Mouse (Mus musculus): ENCODE data around the gene Dusp15. TPM values are rescaled to one million over a fixed set of nuclear protein-coding genes. Genes with fewer than 3 reads are reported as not detected.

Gene Dusp15
- total RNA-seq, 1 experiment from 2014 or later: not detected

DNA sequence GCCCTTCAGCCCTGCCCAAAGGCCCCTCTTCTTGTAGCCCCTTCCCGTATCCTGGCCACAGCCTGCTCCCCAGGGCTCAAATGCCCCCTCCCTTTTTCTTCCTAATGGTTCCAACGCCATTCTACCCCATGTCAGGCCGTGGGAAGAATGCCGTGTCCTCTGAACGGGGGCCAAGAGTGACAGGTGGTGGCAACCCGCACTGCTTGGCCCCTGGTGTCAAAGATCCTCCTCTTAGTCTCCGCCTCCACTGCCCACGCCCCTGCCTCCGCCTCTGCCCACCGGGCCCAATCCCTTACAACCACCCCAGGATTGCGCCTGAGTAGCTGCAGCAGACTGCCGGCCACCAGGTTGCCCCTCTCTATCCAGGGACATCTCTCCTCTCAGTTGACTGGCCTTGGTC is 40.5 kb downstream of the Dusp15 start, which contains the start of gene Mylk2:
Mylk2 (plus strand) TSS at position 322 of the 400 bp plus-strand sequence.
- no peak for ATAC-seq (ENCODE audit: extremely low read depth, insufficient number of reproducible peaks, low FRiP score, poor library complexity, severe bottlenecking)

DNA sequence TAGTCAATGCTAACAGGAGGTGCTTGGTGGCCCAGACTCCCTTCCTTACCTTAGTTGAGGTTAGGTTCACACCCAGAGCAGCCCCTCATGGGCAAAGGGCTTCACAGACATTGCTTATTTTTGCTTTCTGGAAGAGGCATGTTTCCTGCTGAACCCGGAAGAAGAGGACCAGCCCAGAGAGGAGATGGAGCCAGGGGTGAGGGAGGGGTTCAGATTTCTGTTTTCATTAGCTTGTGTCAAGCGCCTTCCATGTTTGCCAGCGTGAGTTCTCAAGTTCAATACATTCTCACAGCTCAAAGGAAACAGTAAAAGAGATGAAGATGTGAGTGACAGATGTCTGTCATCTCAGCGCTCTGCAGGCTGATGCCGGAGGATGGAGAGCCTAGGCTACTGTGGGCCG is 41.6 kb downstream of the Dusp15 start:
- no peak for ATAC-seq (ENCODE audit: extremely low read depth, insufficient number of reproducible peaks, low FRiP score, poor library complexity, severe bottlenecking)

DNA sequence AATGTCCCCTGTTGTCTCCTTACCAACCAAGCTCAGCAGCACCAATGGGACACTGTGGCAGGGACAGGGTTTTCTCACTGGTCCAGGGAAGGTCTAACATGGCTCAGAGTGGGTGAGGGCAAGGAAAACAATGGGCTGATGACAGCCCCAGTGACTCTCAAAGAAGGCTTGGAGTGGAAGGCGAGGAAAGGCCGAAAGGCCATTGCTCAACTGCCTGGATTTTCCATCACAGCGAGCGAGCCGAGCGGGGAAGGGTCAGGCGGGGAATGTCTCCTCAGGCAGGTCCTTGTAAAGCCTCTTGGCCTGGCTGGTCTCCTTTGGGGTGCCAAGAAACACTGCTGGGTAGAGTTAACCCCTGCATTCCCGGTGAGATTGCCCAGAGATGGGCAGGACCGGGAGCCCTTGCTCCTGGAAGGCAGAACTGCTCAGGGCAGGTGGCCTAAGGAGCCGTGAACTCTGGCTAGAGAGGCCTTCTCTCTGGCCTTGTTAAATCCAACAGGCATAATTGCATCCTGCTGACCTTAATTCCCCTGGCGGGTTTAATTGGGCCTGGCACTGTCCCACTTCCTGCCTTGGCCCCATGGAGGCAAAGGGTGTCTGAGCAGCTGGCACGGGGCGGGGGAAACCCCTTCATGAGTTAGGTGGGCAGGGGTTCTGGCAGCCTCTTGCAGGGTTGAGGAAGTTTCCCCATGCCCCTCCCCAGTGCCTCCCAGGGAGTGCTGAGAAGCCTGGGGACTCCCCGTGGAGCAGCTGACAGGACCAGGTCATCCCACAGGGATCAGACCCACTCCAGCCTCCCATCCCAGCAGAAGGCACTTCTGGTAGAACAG is 44.2 kb downstream of the Dusp15 start:
- ATAC-seq (ENCODE audit: extremely low read depth, insufficient number of reproducible peaks, low FRiP score, poor library complexity, severe bottlenecking): no peak

DNA sequence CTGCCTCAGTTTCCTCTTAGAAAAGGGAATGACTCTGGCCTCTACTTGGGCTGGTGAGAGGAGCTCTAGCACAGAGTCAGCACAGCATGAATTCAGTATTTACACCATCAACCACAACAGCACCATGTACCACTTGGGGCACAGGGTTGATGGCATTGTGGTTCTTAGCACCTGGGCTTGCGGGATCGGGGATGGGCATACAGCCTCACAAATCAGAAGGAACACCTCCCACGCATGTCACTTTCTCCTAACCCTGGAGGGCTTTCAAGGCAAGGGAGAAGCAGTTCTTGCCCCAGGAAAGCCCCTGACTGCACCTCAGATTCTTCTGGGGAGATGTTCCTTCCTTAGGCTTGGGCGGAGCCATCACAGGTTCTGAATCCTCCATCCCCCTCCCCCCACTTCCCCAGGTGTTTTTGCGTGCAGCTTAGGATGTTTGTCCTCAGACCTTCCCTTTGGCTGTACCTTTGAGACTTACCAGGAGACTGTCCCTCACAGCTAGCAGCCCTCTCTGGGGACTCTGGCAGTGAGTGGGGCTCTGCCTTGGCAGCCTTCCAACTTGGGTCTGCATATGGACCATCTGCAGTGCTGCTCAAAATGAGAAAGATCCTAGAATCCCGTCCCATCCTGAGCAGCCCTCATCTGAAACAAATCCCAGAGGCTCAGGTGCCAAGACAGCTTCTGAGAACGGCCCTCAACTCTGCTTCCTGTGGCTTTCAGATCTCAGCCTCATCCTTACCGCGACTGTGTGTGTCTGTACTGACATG is 45.0 kb downstream of the Dusp15 start:
- ATAC-seq (ENCODE audit: extremely low read depth, insufficient number of reproducible peaks, low FRiP score, poor library complexity, severe bottlenecking): no peak

DNA sequence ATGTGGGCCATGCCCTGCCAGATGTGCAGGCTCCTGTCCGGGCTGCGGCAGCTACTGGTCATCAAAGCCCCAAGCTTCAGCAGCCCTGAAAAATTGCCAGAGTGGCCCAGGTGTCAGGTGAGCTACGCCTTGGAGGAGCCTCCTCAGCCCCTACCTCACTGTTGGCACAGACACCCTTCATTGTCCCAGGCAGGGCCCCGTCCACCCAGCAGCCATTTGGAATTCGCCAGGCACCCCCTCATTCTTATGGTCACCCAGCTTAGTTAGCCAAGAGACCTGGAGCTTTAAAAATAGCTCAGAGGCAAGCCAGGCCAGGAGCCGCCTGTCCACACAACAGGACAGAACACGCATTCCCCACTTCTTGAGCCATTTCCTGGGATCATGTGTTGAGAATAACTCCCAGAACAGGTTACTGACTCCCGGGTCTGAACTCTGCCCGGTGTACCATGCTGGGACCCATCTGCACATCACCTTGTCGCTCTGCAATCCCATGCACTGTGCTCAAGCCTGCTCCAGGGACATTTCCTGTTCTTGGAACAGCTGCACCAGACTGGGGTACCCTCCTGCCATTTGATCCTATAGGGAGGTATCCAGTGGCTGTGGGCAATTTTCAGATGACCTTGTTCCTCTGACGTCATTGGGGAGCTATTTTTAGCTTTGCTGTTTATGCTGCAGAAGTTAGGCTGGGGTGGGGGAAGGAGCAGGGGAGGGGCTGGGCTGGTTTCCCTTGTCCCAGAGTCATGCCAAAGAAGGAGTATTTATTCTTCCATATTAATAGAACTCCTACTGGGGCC is 46.3 kb downstream of the Dusp15 start:
- no peak for ATAC-seq (ENCODE audit: extremely low read depth, insufficient number of reproducible peaks, low FRiP score, poor library complexity, severe bottlenecking)

DNA sequence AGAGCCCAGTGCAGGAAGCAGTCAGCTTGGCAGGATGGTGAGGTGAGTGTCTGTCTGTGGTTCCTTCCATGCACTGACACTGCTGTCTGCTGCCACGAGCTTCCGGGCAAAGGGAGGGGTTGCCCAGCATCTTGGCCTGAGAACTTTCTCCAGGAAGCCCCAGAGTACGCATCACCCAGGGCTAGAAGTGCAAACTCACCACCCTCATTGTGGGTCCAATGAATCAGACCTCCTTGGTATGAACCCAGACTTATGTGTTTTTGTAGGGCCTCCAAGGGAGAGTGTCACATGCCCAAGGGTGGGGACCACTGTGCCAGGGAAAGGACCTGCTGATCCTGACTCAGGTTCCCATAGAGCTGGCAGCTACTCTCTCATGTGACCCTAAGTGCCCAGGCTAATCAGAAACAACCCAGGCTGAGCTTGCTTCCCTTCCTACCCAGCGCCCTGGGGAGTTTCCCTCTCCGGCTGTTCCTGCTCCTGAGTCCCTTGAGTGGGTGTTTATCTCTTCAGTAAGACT is 47.3 kb downstream of the Dusp15 start:
- no peak for ATAC-seq (ENCODE audit: extremely low read depth, insufficient number of reproducible peaks, low FRiP score, poor library complexity, severe bottlenecking)

DNA sequence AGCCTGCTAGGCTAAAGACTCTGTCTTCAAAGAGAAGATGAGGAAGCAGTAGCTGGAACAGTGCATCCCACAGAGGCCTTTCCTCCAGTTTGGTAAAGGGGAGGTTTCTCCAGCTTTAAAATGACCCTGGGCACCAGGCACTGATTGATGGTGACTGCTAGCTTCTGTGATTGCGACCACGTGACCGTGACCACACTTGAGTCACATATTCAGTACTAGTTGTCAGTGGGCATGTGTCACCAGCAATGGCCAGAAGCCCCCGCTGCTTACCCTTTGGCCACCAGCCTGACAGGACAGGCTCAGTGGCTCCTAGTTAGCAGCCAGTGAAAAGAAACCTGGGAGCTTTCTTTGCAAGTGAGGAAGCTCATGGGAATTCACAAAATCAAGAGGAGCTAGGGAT is 47.9 kb downstream of the Dusp15 start:
- no peak for ATAC-seq (ENCODE audit: extremely low read depth, insufficient number of reproducible peaks, low FRiP score, poor library complexity, severe bottlenecking)

DNA sequence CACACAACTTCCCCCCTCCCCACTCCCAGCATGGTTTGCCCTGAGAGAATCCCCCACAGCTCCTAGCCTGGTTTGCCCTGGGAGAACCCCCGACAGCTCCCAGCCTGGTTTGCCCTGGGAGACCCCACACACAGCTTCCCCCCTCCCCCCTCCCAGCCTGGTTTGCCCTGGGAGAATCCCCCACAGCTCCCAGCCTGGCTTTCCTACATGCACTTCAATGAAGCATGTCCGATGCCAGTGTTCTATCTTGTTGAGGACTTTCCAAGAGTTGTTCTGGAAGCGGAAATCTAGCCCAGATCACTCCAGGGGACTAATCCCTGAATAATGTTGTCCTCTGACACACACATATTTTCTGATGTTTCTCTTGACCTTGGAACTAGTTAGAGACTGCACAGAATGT is 48.8 kb downstream of the Dusp15 start:
- ATAC-seq (ENCODE audit: extremely low read depth, insufficient number of reproducible peaks, low FRiP score, poor library complexity, severe bottlenecking): no peak

DNA sequence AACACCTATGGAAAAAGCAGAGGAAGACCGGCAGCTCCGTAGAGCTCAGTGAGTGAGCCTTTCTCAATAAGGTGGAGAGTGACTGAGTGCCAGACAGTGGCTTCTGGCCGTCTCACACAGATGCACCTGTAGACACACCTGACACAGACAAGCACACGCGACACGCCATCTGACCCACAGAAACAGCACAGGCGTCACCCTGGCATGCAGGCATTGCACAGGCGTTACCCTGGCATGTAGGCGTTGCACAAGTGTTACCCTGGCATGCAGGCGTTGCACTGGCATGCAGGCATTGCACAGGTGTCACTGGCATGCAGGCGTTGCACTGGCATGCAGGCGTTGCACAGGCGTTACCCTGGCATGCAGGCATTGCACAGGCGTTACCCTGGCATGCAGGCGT is 50.2 kb downstream of the Dusp15 start:
- no peak for ATAC-seq (ENCODE audit: extremely low read depth, insufficient number of reproducible peaks, low FRiP score, poor library complexity, severe bottlenecking)

DNA sequence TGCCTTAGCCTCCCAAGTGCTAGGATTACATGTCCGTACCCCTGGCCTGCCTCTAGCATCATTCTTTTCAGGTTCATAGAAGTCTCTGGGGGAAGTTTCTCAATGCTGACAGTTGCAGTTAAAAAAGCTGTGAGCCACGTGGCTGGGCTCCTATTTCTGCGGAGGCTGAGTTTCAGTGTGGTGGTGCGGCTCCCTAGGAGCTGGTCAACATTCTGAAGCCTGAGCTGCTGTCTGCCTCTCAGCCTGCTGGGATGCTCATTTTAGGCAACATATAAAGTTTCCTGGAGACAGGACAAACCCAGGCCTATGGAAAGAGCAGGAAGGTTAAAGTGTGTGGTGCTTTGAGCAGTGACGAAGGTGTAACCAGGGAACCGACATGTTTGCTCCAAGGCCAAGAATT is 52.5 kb downstream of the Dusp15 start:
- ATAC-seq (ENCODE audit: extremely low read depth, insufficient number of reproducible peaks, low FRiP score, poor library complexity, severe bottlenecking): no peak

DNA sequence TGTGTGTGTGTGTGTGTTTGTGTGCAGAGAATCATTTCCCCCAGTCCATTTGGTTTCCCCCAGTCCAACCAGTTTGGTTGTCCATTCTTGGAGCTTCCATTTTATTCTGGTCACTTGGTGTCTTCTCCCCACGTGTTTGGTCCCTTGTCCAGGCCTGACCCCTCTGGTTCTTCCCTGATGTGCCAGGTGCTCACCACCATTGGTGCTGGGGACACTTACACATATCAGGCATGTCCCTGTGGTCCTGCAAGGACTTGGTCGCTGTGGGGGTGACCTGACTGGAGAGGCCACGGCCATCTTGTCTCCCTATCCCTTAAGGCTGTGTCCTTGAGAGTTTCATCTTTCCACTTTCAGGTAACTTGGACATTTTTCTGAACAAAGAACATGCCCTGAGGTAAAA is 54.6 kb downstream of the Dusp15 start:
- no peak for ATAC-seq (ENCODE audit: extremely low read depth, insufficient number of reproducible peaks, low FRiP score, poor library complexity, severe bottlenecking)

DNA sequence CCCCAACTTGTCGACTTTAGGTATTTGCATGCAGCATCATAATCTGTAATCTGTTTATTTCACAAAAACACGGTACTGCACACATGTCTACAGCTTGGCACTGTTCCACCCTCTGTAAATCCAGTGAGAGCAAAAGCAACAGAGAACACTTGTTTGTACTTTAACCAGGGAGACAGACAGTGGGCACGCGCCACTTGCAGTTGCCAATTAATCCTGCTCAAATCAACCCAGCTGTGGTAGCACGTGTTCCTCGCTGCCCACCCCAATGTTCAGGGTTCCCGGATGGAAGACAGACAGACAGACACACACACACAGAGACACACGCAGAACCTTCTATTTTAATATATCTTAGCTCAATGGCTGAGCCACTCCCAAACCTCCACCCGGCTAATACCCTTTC is 55.7 kb downstream of the Dusp15 start:
- ATAC-seq (ENCODE audit: extremely low read depth, insufficient number of reproducible peaks, low FRiP score, poor library complexity, severe bottlenecking): no peak

Other genes with a start within 250 kb of the Dusp15 start
- 16.2 and 19.4 TPM in 2 replicates for gene Id1, start 215.4 kb downstream of the Dusp15 start, total RNA-seq (2017)
- gene Cox4i2, start 197.5 kb downstream of the Dusp15 start, total RNA-seq (2017): not detected in 2 replicates
- 25.9 and 28.7 TPM in 2 replicates for gene Bcl2l1, start 120.0 kb downstream of the Dusp15 start, total RNA-seq (2017)
- gene Tpx2, start 103.7 kb downstream of the Dusp15 start, total RNA-seq (2017): 0.70 and 0.74 TPM in 2 replicates
- gene Mylk2, start 40.3 kb downstream of the Dusp15 start, total RNA-seq (2017): not detected in 2 replicates
- gene Foxs1, start 18.5 kb downstream of the Dusp15 start, total RNA-seq (2017): not detected in 2 replicates
- not detected in 2 replicates for gene Ttll9, start 10.8 kb upstream of the Dusp15 start, total RNA-seq (2017)
- 53.9 and 54.3 TPM in 2 replicates for gene Pdrg1, start 63.7 kb upstream of the Dusp15 start, total RNA-seq (2017)
- not detected in 2 replicates for gene Xkr7, start 80.2 kb upstream of the Dusp15 start, total RNA-seq (2017)
- not detected in 2 replicates for gene Ccm2l, start 114.3 kb upstream of the Dusp15 start, total RNA-seq (2017)
- gene Hck, start 156.8 kb upstream of the Dusp15 start, total RNA-seq (2017): 252 and 289 TPM in 2 replicates
- gene Tm9sf4, start 209.6 kb upstream of the Dusp15 start, total RNA-seq (2017): 44.8 and 59.6 TPM in 2 replicates

Measured in neutrophil, adult 5-6 weeks (primary cell).